Mouse (Mus musculus) left cerebral cortex, adult 2 months (tissue): Measurements from ENCODE around the gene Stx16. TPM values are rescaled to one million over a fixed set of nuclear protein-coding genes. Genes with fewer than 3 reads are reported as not detected.

Source experiments
- DNase-seq, 2 experiments: peaks; one replicate each; pipeline ENCODE4 v3.0.0; 2021 to 2022; ENCODE audit warnings: low spot score in 2 of 2, mixed read lengths in 1 of 2; ENCODE audit errors: extremely low spot score in 1 of 2
- H3K27ac ChIP-seq: fragments of 200-600 bp; 2 replicates; pipeline ENCODE4 v1.8.1; 2022
- H3K4me3 ChIP-seq: fragments of 200-600 bp; 2 replicates; pipeline ENCODE4 v1.8.1; 2022
- CTCF ChIP-seq: fragments of 200-600 bp; IDR thresholded peaks from 2 replicates; pipeline ENCODE4 v1.8.1; 2022; ENCODE audit warnings: antibody characterized with exemption, mild to moderate bottlenecking, moderate library complexity
- intact Hi-C: fragments of 180-260 bp; cut with DNase I; formaldehyde crosslinking; loops from one replicate; pipeline ENCODE4 v1.15.1; 2025
- total RNA-seq, 2 experiments: library from RNA; stranded (reverse); gene quantifications; 2 replicates each; pipeline ENCODE4 v1.2.3; 2021

Stx16 gene
- total RNA-seq, 2 experiments from 2014 or later: 57.5 to 62.2 TPM

DNA sequence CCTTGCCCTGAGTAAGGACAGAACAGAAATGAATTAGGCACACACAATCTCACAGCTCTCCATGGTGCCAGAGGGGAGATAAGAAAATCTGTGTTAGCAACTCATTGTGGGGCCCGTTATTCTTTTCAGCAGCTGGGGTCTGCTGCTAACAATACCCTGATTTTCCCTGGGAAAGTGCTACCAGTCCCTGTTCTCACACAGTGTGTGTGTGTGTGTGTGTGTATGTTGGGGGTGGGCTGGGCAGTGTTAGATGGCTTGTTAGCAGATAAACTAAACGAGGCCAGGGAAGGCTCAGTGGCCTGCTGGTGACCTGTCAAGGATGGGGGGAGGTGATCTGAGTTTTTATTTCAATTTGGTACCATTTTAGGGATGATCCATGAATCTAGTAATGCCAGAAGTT is 14.9 kb upstream of the Stx16 start:
- H3K27ac ChIP-seq: no peak overlapping the region
- H3K4me3 ChIP-seq: no peak overlapping the region
- intact Hi-C loops: no loop called here
- no peak for TF ChIP-seq CTCF
- no peak for DNase-seq

DNA sequence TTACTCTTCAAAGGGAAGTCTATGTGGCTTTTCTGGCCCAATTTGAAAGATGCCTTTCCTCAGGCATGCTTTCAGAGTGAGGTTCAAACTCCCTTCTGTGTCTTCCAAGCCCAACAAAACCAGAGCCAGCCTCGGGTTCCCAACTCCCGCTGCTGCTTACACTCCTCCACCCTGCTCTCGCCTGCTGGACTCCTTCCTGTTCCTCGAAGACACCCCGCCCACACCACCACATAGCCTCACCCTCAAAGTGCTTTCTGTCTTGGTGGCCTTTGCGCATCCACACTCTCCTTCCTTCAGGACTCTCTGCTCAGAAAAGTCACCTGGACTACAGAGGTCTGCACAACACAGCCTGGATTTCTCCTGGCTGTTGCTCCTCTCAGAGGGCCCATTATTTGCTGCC is 13.0 kb upstream of the Stx16 start:
- Histone ChIP-seq H3K4me3 (no peak overlapping the region), H3K27ac (no peak overlapping the region)
- DNase-seq: no peak
- intact Hi-C loops: no loop called here
- TF ChIP-seq CTCF: no peak

DNA sequence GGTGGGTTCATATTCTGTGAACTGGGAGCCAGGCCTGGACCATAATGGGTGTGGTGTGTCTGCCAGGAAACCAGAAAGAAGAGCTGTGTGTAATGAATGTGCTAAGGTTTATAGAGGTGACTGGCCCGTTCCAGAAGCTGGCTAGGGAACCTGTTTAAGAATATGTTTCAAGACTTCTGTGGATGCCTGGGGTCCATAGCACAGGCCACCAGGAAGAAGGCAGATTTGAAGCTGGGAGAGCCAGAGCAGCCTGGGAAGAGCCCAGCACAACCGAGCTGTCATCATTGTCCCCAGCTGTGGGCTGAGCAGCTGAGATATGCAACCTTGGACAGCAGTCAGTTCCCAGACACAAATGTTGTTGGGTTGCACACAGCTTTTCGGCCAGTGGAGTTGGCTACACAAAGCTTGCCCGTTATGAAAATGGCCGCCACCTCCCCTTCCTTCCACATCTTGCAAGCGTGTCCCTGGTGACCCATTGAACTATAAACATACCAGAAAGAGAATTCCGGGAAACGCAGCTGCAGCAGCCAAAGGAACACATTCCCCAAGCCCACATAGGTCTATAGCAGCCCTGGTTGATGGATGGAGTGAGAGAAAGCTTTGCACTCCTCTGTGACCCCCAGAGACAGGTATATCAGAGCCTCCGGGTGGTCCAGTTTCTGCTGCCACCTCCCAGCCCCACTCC is 12.4 kb upstream of the Stx16 start:
- TF ChIP-seq CTCF: no peak
- intact Hi-C loops: no loop called here
- no peak overlapping the region for H3K27ac ChIP-seq
- no peak for DNase-seq
- no peak overlapping the region for H3K4me3 ChIP-seq

DNA sequence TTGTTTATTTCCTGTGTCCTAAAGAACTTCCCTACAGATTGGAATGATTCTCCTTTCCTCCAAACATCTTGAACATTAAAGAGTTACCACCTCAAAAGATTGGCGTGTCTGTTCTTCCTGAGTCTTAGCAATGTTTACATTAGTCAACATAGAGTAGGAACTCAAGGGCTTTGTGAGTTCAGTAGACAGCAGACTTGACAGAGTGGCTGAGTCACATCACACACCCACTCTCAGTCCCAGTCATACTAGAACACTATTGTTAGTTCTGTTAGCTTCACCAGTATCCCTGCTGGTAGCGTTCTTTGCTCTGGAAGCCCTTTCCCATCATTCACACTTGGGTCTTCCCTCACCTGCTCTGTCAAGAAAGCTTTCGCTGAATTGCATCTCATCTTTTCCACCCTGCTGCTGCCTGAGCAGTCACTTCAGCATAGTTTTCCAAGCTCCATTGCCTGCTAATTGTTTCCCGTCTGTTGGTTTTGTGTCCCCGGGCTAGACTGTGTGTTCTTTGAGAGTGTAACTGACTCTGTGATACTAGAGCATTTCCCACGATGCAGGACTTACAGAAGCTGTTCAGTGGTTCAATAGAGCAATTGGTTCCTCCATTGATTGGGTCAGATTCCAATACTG is 8.2 kb upstream of the Stx16 start:
- Histone ChIP-seq H3K27ac (no peak overlapping the region), H3K4me3 (no peak overlapping the region)
- no peak for DNase-seq
- intact Hi-C loops: no loop called here
- no peak for TF ChIP-seq CTCF

DNA sequence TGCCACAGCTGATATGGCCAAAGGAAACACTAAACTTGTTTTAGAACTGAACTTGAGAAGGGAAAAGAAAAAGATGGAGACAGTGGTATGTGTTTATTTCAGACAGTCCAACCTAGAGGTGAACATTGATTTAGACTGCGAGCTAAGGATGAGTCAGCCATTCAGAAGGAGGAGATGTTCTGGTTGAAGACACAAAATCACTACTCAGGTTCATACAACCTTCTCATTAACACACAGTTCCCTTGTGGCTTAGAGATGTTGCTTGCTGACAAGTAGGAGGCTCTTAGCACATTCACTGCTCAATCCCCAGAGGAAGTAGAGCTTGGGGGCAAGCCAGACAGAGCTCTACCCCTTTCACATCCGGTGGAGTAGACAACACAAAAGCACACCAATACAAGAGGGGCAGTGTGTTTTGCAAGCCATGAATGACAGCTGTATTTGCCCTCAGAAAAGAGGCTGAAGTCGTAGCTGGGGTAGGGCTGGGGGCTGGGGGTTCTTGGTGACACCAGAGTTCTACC is 6.5 kb upstream of the Stx16 start:
- no peak for TF ChIP-seq CTCF
- intact Hi-C loops: loop anchor here (10.0 kb wide), 1 partner anchor 405 kb away; no protein-coding TSS in a partner anchor
- H3K27ac ChIP-seq: no peak overlapping the region
- no peak for DNase-seq
- H3K4me3 ChIP-seq: no peak overlapping the region

DNA sequence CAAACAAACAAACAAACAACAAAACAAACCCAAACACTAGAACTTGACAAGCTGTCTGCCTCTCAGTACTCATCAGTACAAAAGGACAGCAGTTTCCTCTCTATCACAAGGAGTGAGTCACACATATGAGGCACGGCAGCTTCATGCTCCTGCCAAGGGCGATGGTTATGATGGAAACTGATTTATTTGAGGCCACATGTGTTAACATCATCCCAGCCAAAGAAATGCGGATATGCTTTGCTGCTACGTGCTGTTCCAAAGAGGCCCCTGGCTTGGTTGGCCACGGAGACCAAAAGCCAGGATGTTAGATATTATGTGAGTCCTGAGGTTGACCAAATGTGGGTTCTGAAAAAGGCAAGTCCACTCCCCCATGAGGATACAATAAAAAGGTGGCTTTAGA is 4.7 kb upstream of the Stx16 start:
- Histone ChIP-seq H3K27ac (no peak overlapping the region), H3K4me3 (no peak overlapping the region)
- intact Hi-C loops: loop anchor here (10.0 kb wide), 1 partner anchor 407 kb away; no protein-coding TSS in a partner anchor
- TF ChIP-seq CTCF: no peak
- no peak for DNase-seq

DNA sequence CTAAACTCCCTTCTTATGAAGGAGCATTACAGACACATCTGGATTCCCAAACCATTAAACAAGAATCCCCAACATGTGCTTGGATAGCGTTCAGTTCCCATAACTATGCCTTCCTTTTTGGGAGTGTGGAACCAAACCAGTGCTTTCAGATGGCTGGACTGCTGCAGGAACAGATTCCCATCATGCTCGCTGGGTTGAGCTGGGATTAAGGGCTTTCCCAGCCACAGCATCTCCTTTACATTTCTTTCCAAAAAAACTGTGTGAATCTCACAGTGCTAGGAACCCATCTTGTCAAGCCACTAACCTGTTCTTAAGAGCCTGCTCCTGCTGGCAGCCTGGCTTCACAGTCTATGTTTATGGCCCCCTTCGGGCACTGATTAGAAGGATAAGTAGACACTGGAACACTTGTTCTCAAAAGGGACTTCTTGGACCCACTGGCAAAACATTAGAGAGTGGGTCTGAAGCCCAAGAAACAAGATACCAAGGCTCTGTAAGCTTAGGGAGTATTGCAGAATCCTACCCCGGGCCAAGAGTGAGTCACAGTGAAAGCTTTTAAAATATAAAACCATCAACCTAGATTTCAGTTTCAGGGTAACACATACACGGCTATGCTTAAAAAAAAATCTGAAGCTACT is 2.8 kb upstream of the Stx16 start:
- no peak overlapping the region for H3K4me3 ChIP-seq
- intact Hi-C loops: loop anchor here (10.0 kb wide), 1 partner anchor 408 kb away; no protein-coding TSS in a partner anchor
- TF ChIP-seq CTCF: no peak
- DNase-seq: no peak
- no peak overlapping the region for H3K27ac ChIP-seq

DNA sequence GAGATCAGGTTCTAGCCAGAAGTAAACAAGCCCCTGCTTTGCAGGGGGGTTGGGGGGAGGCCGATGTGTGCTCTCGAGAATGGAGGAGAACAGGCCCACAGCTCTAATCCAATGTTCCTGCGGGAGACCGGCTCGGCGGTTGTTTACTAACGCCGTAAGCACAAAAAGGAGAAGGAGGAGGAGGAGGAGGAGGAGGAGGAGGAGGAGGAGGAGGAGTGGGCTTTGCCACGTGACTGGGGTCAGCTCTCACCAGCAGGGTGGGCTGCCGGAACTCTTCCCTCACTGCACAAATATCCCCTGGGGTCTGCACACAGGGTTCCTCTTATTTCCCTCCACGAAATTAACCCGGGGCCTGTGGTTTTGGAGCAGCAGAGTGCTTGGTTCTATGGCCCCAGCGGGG is 1.5 kb upstream of the Stx16 start:
- Histone ChIP-seq H3K27ac (peak overlapping the region; percentile 89; the same call in 1 of the 2 replicates), H3K4me3 (peak overlapping the region; percentile 80; the same call in 1 of the 2 replicates)
- no peak for DNase-seq
- intact Hi-C loops: loop anchor here (5.0 to 10.0 kb wide), 2 partner anchors 223 to 410 kb away; no protein-coding TSS in a partner anchor
- TF ChIP-seq CTCF: no peak

DNA sequence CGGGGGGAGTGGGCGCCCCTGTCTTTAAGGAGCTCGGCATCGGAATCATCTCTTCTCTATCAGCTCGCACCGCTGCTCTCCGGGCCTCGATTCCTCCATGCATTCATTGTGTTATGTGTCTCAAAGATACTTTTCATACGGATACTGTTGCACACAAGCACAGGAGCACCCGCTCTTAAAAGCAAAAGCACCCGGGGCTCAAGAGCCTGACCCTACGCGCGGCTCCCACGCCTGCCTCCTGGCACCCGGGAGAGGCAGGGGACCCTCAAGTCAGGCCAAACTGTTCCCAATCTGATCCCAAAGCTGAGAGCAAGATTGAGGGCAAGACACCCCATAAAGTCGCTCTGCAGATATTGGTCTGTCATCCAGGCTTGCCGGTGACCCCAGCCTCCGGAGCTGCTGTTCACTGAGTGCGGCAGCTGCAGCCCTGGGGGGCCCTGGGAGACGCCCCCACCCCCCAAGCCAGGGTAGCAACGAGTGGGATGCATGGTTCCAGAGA is 987 bp upstream of the Stx16 start:
- DNase-seq: no peak
- Histone ChIP-seq H3K4me3 (peak overlapping the region; percentile 80), H3K27ac (peak overlapping the region; percentile 89)
- intact Hi-C loops: loop anchor here (5.0 to 10.0 kb wide), 2 partner anchors 222 to 410 kb away; no protein-coding TSS in a partner anchor
- no peak for TF ChIP-seq CTCF

DNA sequence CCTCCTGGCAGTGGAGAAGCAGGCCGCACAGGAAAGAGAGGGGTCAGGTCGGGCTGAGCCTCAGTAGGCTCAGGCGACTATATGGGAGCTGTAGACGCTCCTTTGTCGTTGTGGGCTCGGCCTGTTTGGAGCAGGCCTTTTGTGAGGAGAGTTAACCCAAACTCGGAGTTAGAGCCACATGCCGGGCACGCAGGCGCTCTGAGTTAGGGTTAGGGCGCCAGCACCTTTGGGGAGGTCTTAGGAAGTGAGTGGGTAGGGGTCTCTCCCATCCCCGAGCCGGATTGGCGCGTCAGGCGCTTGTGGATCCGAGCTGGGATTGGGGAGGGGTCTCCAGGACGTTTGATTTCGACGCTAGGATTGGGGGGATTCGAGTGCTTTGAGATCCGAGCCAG is 321 bp downstream of the Stx16 start:
- peak in 1 of 2 experiments; percentile 18 for DNase-seq
- TF ChIP-seq CTCF: no peak
- intact Hi-C loops: loop anchor here (2.0 to 10.0 kb wide), 3 partner anchors 221 to 490 kb away; no protein-coding TSS in a partner anchor
- Histone ChIP-seq H3K4me3 (peak overlapping the region; percentile 80), H3K27ac (peak overlapping the region; percentile 89)

DNA sequence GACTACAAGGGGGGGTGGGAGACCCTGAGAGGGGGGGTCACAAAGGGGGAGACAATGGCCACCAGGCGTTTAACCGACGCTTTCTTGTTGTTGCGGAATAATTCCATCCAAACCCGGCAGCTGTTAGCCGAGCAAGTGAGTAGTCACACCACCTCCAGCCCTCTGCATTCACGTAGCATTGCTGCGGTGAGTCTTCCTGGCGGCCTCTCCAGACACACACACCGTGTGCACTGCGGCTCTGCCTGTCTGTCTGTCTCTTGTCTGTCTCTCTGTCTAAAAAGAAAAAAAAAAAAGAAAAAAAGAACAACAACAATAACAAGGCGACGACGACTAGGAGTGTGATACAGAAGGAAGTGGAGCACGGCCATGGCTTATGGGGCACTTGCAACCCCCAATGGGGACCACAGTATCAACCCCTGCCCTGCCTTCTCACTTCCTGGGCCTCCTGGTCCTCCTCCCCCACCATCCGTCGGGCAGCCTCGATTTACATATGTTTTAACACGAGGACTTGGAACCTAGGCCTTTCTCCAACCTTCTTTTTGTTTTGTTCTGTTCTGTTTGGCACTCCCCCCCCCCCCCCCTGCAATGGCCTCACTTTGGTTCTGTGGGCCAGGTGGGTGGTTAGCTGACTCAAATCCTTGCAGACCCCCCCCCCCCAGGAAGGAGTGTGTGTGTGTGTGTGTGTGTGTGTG is 1.0 kb downstream of the Stx16 start:
- TF ChIP-seq CTCF: no peak
- intact Hi-C loops: loop anchor here (2.0 to 10.0 kb wide), 3 partner anchors 220 to 490 kb away; no protein-coding TSS in a partner anchor
- H3K27ac ChIP-seq: peak overlapping the region; percentile 89; the same call in 1 of the 2 replicates
- peak overlapping the region; percentile 80 for H3K4me3 ChIP-seq
- no peak for DNase-seq
